Mouse (Mus musculus): ENCODE measurements at regions not wholly inside any gene's neighbourhood (a gene's known extent, or its start where the extent isn't known, plus 50 kb on each side); places are given as distances from the start of the nearest gene placed in this dataset.

- no peaks in the 10 kb centered on the region for H3K27me3 ChIP-seq (replicated peaks)
- H3K4me2 ChIP-seq, result no peak overlapping the region
- H3K9ac ChIP-seq, result no peak overlapping the region
- H3K4me1 ChIP-seq, result no peaks in the 10 kb centered on the region
- 34% methylated on average over 4 of the region's 4 CpGs for WGBS (ENCODE audit: insufficient replicate concordance)
- no peak overlapping the region for H3K4me3 ChIP-seq
- no peak for ATAC-seq
- no peaks in the 10 kb centered on the region for H3K36me3 ChIP-seq
- H3K27ac ChIP-seq, result no peak overlapping the region
- H3K9me3 ChIP-seq (replicated peaks), result no peaks in the 10 kb centered on the region
Observed at GRCm38 (mm10) chr9:50124241-50124640, 220.5 kb downstream of the Rpl10-ps3 start.

- no peak overlapping the region for H3K9ac ChIP-seq
- ATAC-seq, result no peak
- WGBS (ENCODE audit: insufficient replicate concordance), result 62% methylated on average over 9 of the region's 9 CpGs
Observed at GRCm38 (mm10) chr9:50120820-50121599, 223.8 kb downstream of the Rpl10-ps3 start.

GRCm38 (mm10) chr9:50119412-50119811 is 225.4 kb downstream of the Rpl10-ps3 start:
- no peaks in the 10 kb centered on the region for H3K36me3 ChIP-seq
- H3K9ac ChIP-seq, result no peak overlapping the region
- no peaks in the 10 kb centered on the region for H3K27me3 ChIP-seq (replicated peaks)
- H3K27ac ChIP-seq, result no peak overlapping the region
- no peak for ATAC-seq
- 77% methylated on average over 5 of the region's 5 CpGs for WGBS (ENCODE audit: insufficient replicate concordance)
- H3K4me2 ChIP-seq, result no peak overlapping the region
- no peaks in the 10 kb centered on the region for H3K9me3 ChIP-seq (replicated peaks)
- no peaks in the 10 kb centered on the region for H3K4me1 ChIP-seq
- H3K4me3 ChIP-seq, result no peak overlapping the region

More at GRCm38 (mm10) chr9:50120820-50121599, 223.8 kb downstream of the Rpl10-ps3 start:
- Histone ChIP-seq H3K4me3 (no peak overlapping the region), H3K27me3 (replicated peaks) (no peaks in the 10 kb centered on the region), H3K4me2 (no peak overlapping the region), H3K4me1 (no peaks in the 10 kb centered on the region), H3K27ac (no peak overlapping the region), H3K9me3 (replicated peaks) (no peaks in the 10 kb centered on the region), H3K36me3 (no peaks in the 10 kb centered on the region)

- WGBS (ENCODE audit: insufficient replicate concordance), result 54% methylated on average over 6 of the region's 6 CpGs
- H3K27me3 ChIP-seq (replicated peaks), result no peaks in the 10 kb centered on the region
- no peak overlapping the region for H3K4me2 ChIP-seq
- H3K4me1 ChIP-seq, result no peaks in the 10 kb centered on the region
- no peaks in the 10 kb centered on the region for H3K9me3 ChIP-seq (replicated peaks)
- H3K27ac ChIP-seq, result no peak overlapping the region
- no peaks in the 10 kb centered on the region for H3K36me3 ChIP-seq
- no peak overlapping the region for H3K4me3 ChIP-seq
- ATAC-seq, result no peak
- no peak overlapping the region for H3K9ac ChIP-seq
Observed at GRCm38 (mm10) chr9:50118578-50118977, 226.2 kb downstream of the Rpl10-ps3 start.

- no peaks in the 10 kb centered on the region for H3K9me3 ChIP-seq (replicated peaks)
- no peak overlapping the region for H3K27ac ChIP-seq
- ATAC-seq, result no peak
- no peaks in the 10 kb centered on the region for H3K4me1 ChIP-seq
- no peak overlapping the region for H3K9ac ChIP-seq
- WGBS (ENCODE audit: insufficient replicate concordance), result 59% methylated on average over 4 of the region's 4 CpGs
- H3K36me3 ChIP-seq, result no peaks in the 10 kb centered on the region
- H3K4me2 ChIP-seq, result no peak overlapping the region
- H3K4me3 ChIP-seq, result no peak overlapping the region
- no peaks in the 10 kb centered on the region for H3K27me3 ChIP-seq (replicated peaks)
Observed at GRCm38 (mm10) chr9:50106551-50106950, 238.2 kb downstream of the Rpl10-ps3 start.

GRCm38 (mm10) chr9:50102766-50103165 is 242.0 kb downstream of the Rpl10-ps3 start:
- ATAC-seq, result no peak
- no peak overlapping the region for H3K9ac ChIP-seq
- no peaks in the 10 kb centered on the region for H3K27me3 ChIP-seq (replicated peaks)
- no peak overlapping the region for H3K4me2 ChIP-seq
- no peak overlapping the region for H3K27ac ChIP-seq
- H3K4me1 ChIP-seq, result no peaks in the 10 kb centered on the region
- no peaks in the 10 kb centered on the region for H3K36me3 ChIP-seq
- H3K9me3 ChIP-seq (replicated peaks), result no peaks in the 10 kb centered on the region
- H3K4me3 ChIP-seq, result no peak overlapping the region
- 48% methylated on average over 1 of the region's 1 CpGs for WGBS (ENCODE audit: insufficient replicate concordance)

- 71% methylated on average over 1 of the region's 1 CpGs for WGBS (ENCODE audit: insufficient replicate concordance)
- H3K4me1 ChIP-seq, result no peaks in the 10 kb centered on the region
Observed at GRCm38 (mm10) chr9:50101061-50101460, 243.7 kb downstream of the Rpl10-ps3 start.

GRCm38 (mm10) chr9:50090968-50091367 is 253.8 kb downstream of the Rpl10-ps3 start:
- Histone ChIP-seq H3K4me2 (no peak overlapping the region), H3K27ac (no peak overlapping the region), H3K27me3 (replicated peaks) (no peaks in the 10 kb centered on the region), H3K4me1 (no peaks in the 10 kb centered on the region), H3K36me3 (no peaks in the 10 kb centered on the region), H3K9me3 (replicated peaks) (no peaks in the 10 kb centered on the region), H3K4me3 (no peak overlapping the region), H3K9ac (no peak overlapping the region)
- no peak for ATAC-seq
- WGBS (ENCODE audit: insufficient replicate concordance), result 60% methylated on average over 8 of the region's 8 CpGs

More at GRCm38 (mm10) chr9:50101061-50101460, 243.7 kb downstream of the Rpl10-ps3 start:
- H3K4me3 ChIP-seq, result no peak overlapping the region
- no peaks in the 10 kb centered on the region for H3K36me3 ChIP-seq
- no peak overlapping the region for H3K9ac ChIP-seq
- no peaks in the 10 kb centered on the region for H3K9me3 ChIP-seq (replicated peaks)
- ATAC-seq, result no peak
- no peak overlapping the region for H3K27ac ChIP-seq
- H3K4me2 ChIP-seq, result no peak overlapping the region
- no peaks in the 10 kb centered on the region for H3K27me3 ChIP-seq (replicated peaks)

- Histone ChIP-seq H3K4me2 (no peak overlapping the region), H3K9me3 (replicated peaks) (no peaks in the 10 kb centered on the region), H3K36me3 (no peaks in the 10 kb centered on the region), H3K4me1 (no peaks in the 10 kb centered on the region), H3K27me3 (replicated peaks) (no peaks in the 10 kb centered on the region), H3K4me3 (no peak overlapping the region), H3K9ac (no peak overlapping the region), H3K27ac (no peak overlapping the region)
- ATAC-seq, result no peak
- WGBS (ENCODE audit: insufficient replicate concordance), result 47% methylated on average over 3 of the region's 3 CpGs
Observed at GRCm38 (mm10) chr9:50089916-50090315, 254.9 kb downstream of the Rpl10-ps3 start.

- Histone ChIP-seq H3K36me3 (no peaks in the 10 kb centered on the region), H3K4me2 (no peak overlapping the region), H3K9ac (no peak overlapping the region), H3K9me3 (replicated peaks) (no peaks in the 10 kb centered on the region), H3K4me1 (no peaks in the 10 kb centered on the region), H3K27ac (no peak overlapping the region), H3K27me3 (replicated peaks) (no peaks in the 10 kb centered on the region), H3K4me3 (no peak overlapping the region)
- no peak for ATAC-seq
- 56% methylated on average over 3 of the region's 3 CpGs for WGBS (ENCODE audit: insufficient replicate concordance)
Observed at GRCm38 (mm10) chr9:50080205-50080604, 264.6 kb downstream of the Rpl10-ps3 start.

GRCm38 (mm10) chr9:50068576-50068975 is 269.9 kb upstream of the Ncam1 start:
- H3K9me3 ChIP-seq (replicated peaks), result no peaks in the 10 kb centered on the region
- no peak for ATAC-seq
- no peak overlapping the region for H3K4me2 ChIP-seq
- 42% methylated on average over 2 of the region's 2 CpGs for WGBS (ENCODE audit: insufficient replicate concordance)
- H3K9ac ChIP-seq, result no peak overlapping the region
- no peak overlapping the region for H3K4me3 ChIP-seq
- H3K4me1 ChIP-seq, result no peaks in the 10 kb centered on the region
- no peak overlapping the region for H3K27ac ChIP-seq
- H3K27me3 ChIP-seq (replicated peaks), result no peaks in the 10 kb centered on the region
- no peaks in the 10 kb centered on the region for H3K36me3 ChIP-seq

GRCm38 (mm10) chr9:50067729-50068225 is 269.1 kb upstream of the Ncam1 start:
- no peak overlapping the region for H3K9ac ChIP-seq
- no peaks in the 10 kb centered on the region for H3K27me3 ChIP-seq (replicated peaks)
- H3K9me3 ChIP-seq (replicated peaks), result no peaks in the 10 kb centered on the region
- no peak overlapping the region for H3K4me2 ChIP-seq
- no peaks in the 10 kb centered on the region for H3K36me3 ChIP-seq
- ATAC-seq, result no peak
- 62% methylated on average over 3 of the region's 3 CpGs for WGBS (ENCODE audit: insufficient replicate concordance)
- no peak overlapping the region for H3K27ac ChIP-seq
- no peak overlapping the region for H3K4me3 ChIP-seq
- no peaks in the 10 kb centered on the region for H3K4me1 ChIP-seq

Data from liver, embryonic 12.5 days (tissue).